Mouse (Mus musculus): Measurements from ENCODE around the gene Il10ra. TPM values are rescaled to one million over a fixed set of nuclear protein-coding genes. Genes with fewer than 3 reads are reported as not detected.

Il10ra gene
- polyA plus RNA-seq, 1 experiment from 2014 or later = 0.62 TPM

DNA sequence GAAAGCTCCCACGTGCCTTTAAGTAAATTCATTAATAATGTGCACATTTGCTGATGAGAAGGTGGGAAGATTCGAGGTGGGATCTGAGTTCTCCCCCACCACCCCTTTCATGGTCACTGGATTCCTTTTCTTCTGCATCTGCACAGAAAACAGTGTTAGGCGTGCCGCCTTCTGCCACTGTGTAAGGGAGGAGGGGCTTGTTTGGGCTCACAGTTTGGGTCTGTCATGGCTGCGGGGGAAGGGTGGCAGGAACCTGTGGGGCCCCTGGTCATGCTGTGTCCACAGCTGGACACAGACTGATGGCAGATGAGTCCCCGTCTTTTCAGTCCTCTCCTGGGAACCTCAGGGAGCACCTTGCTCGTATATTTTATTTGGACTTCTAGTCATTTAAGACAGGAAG, 32.2 kb downstream of the Il10ra start:
- no peaks in the 10 kb centered on the region for H3K4me1 ChIP-seq
- H3K4me2 ChIP-seq = no peak overlapping the region
- H3K36me3 ChIP-seq = no peaks in the 10 kb centered on the region
- no peak overlapping the region for H3K27ac ChIP-seq (replicated peaks)
- H3K9me3 ChIP-seq = no peaks in the 10 kb centered on the region
- WGBS = 61% methylated on average over 7 of the region's 7 CpGs
- H3K9ac ChIP-seq = no peak overlapping the region
- H3K27me3 ChIP-seq (replicated peaks) = peaks cover 3% of the 10 kb centered on the region
- H3K4me3 ChIP-seq = no peak overlapping the region
- ATAC-seq (ENCODE audit: extremely low read depth, insufficient number of reproducible peaks, low FRiP score, low TSS enrichment) = no peak

- WGBS = 52% methylated on average over 6 of the region's 6 CpGs
- Histone ChIP-seq H3K4me2 (no peak overlapping the region), H3K36me3 (no peaks in the 10 kb centered on the region), H3K4me1 (no peaks in the 10 kb centered on the region), H3K27me3 (replicated peaks) (peaks cover 3% of the 10 kb centered on the region), H3K9ac (no peak overlapping the region), H3K9me3 (no peaks in the 10 kb centered on the region), H3K27ac (replicated peaks) (no peak overlapping the region), H3K4me3 (no peak overlapping the region)
- ATAC-seq (ENCODE audit: extremely low read depth, insufficient number of reproducible peaks, low FRiP score, low TSS enrichment) = no peak
Observed at GRCm38 (mm10) chr9:45235668-45236227, 33.2 kb downstream of the Il10ra start.

- no peak for ATAC-seq (ENCODE audit: extremely low read depth, insufficient number of reproducible peaks, low FRiP score, low TSS enrichment)
- WGBS = 75% methylated on average over 8 of the region's 8 CpGs
- peaks cover 16% of the 10 kb centered on the region for H3K27me3 ChIP-seq (replicated peaks)
- H3K4me3 ChIP-seq = no peak overlapping the region
- no peak overlapping the region for H3K4me2 ChIP-seq
- H3K9me3 ChIP-seq = no peaks in the 10 kb centered on the region
- no peaks in the 10 kb centered on the region for H3K4me1 ChIP-seq
- no peaks in the 10 kb centered on the region for H3K36me3 ChIP-seq
- no peak overlapping the region for H3K27ac ChIP-seq (replicated peaks)
- no peak overlapping the region for H3K9ac ChIP-seq
Observed at GRCm38 (mm10) chr9:45229359-45229758, 39.6 kb downstream of the Il10ra start.

- Histone ChIP-seq H3K4me3 (no peak overlapping the region), H3K4me2 (no peak overlapping the region), H3K27me3 (replicated peaks) (peaks cover 19% of the 10 kb centered on the region), H3K9me3 (no peaks in the 10 kb centered on the region), H3K9ac (no peak overlapping the region), H3K36me3 (no peaks in the 10 kb centered on the region), H3K27ac (replicated peaks) (no peak overlapping the region), H3K4me1 (no peaks in the 10 kb centered on the region)
- ATAC-seq (ENCODE audit: extremely low read depth, insufficient number of reproducible peaks, low FRiP score, low TSS enrichment) = no peak
- 15% methylated on average over 6 of the region's 6 CpGs for WGBS
Observed at GRCm38 (mm10) chr9:45221567-45221966, 47.4 kb downstream of the Il10ra start.

- H3K4me3 ChIP-seq = no peak overlapping the region
- no peaks in the 10 kb centered on the region for H3K9me3 ChIP-seq
- WGBS = 62% methylated on average over 3 of the region's 3 CpGs
- H3K4me2 ChIP-seq = no peak overlapping the region
- no peaks in the 10 kb centered on the region for H3K4me1 ChIP-seq
- no peaks in the 10 kb centered on the region for H3K36me3 ChIP-seq
- H3K9ac ChIP-seq = no peak overlapping the region
- peaks cover 16% of the 10 kb centered on the region for H3K27me3 ChIP-seq (replicated peaks)
- ATAC-seq (ENCODE audit: extremely low read depth, insufficient number of reproducible peaks, low FRiP score, low TSS enrichment) = no peak
- no peak overlapping the region for H3K27ac ChIP-seq (replicated peaks)
Observed at GRCm38 (mm10) chr9:45219644-45220043, 49.3 kb downstream of the Il10ra start.

DNA sequence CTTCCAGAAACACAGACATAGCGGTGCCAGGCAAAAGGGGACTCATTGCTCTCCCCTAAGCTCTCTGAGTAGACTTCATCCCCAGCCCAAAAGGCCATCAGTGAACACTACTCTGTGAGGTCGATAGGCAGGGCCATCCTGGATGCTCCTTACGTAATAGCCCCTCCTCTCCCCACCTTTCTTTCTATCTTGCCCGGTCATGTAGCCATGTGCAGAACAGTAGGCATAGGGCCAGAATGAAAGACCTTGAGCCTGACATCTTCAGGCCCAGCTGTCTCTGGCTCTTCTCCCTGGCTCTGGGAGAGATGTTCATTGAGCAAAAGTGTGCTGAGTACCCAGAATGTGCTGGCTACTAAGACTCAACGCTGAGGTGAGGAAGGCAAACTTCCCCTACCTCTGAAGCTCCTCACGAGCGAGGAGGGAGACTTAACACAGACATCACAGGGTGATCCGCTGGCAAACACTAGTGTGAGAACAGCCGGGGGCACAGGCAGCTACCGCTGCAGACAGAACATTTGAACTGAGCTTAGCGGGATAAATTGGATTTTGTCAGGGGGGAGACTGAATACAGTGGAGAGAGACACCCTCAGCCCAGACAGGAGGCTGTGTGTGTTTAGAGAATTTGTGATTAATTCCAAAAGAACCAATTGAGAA, 53.3 kb downstream of the Il10ra start:
- Histone ChIP-seq H3K36me3 (no peaks in the 10 kb centered on the region), H3K9ac (no peak overlapping the region), H3K27ac (replicated peaks) (no peak overlapping the region), H3K9me3 (no peaks in the 10 kb centered on the region), H3K4me3 (no peak overlapping the region), H3K27me3 (replicated peaks) (peaks cover 21% of the 10 kb centered on the region), H3K4me1 (no peaks in the 10 kb centered on the region), H3K4me2 (no peak overlapping the region)
- ATAC-seq (ENCODE audit: extremely low read depth, insufficient number of reproducible peaks, low FRiP score, low TSS enrichment) = no peak
- 55% methylated on average over 11 of the region's 11 CpGs for WGBS

GRCm38 (mm10) chr9:45212001-45212400, 56.9 kb downstream of the Il10ra start:
- H3K36me3 ChIP-seq = no peaks in the 10 kb centered on the region
- H3K4me2 ChIP-seq = no peak overlapping the region
- H3K27me3 ChIP-seq (replicated peaks) = peaks cover 10% of the 10 kb centered on the region; the same call in 1 of the 2 replicates
- no peak overlapping the region for H3K4me3 ChIP-seq
- no peak overlapping the region for H3K9ac ChIP-seq
- no peaks in the 10 kb centered on the region for H3K9me3 ChIP-seq
- WGBS = 76% methylated on average over 6 of the region's 6 CpGs
- H3K27ac ChIP-seq (replicated peaks) = no peak overlapping the region
- ATAC-seq (ENCODE audit: extremely low read depth, insufficient number of reproducible peaks, low FRiP score, low TSS enrichment) = no peak
- H3K4me1 ChIP-seq = no peaks in the 10 kb centered on the region

GRCm38 (mm10) chr9:45207015-45207743, 61.8 kb downstream of the Il10ra start:
- H3K36me3 ChIP-seq = no peaks in the 10 kb centered on the region
- H3K9ac ChIP-seq = no peak overlapping the region
- 63% methylated on average over 7 of the region's 7 CpGs for WGBS
- H3K4me3 ChIP-seq = no peak overlapping the region
- H3K27me3 ChIP-seq (replicated peaks) = peaks cover 11% of the 10 kb centered on the region; the same call in 1 of the 2 replicates
- no peaks in the 10 kb centered on the region for H3K9me3 ChIP-seq
- no peaks in the 10 kb centered on the region for H3K4me1 ChIP-seq
- ATAC-seq (ENCODE audit: extremely low read depth, insufficient number of reproducible peaks, low FRiP score, low TSS enrichment) = no peak
- no peak overlapping the region for H3K4me2 ChIP-seq
- H3K27ac ChIP-seq (replicated peaks) = no peak overlapping the region

DNA sequence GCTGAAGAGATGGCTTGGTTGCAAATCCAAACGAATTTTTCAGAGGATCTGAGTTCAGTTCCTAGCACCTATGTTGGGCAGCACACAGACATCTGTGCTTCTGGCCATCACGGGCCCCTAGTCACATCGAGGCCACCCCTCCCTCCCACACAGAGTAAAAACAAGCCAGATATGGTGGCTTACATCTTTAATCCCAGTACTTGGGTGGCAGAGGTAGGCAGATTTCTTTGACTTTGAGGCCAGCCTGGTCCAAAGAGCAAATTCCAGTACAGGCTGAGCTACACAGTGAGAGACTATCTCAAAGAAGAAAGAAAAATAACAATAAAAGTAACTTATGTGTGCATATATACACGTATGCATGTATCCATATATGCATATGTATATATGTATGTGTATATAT, 62.8 kb downstream of the Il10ra start:
- no peak overlapping the region for H3K4me3 ChIP-seq
- no peak overlapping the region for H3K27ac ChIP-seq (replicated peaks)
- H3K4me2 ChIP-seq = no peak overlapping the region
- peaks cover 13% of the 10 kb centered on the region; the same call in 1 of the 2 replicates for H3K27me3 ChIP-seq (replicated peaks)
- H3K9me3 ChIP-seq = no peaks in the 10 kb centered on the region
- no peaks in the 10 kb centered on the region for H3K36me3 ChIP-seq
- 60% methylated on average over 4 of the region's 4 CpGs for WGBS
- no peak for ATAC-seq (ENCODE audit: extremely low read depth, insufficient number of reproducible peaks, low FRiP score, low TSS enrichment)
- H3K4me1 ChIP-seq = no peaks in the 10 kb centered on the region
- no peak overlapping the region for H3K9ac ChIP-seq

GRCm38 (mm10) chr9:45205143-45205542, 63.8 kb downstream of the Il10ra start:
- no peak overlapping the region for H3K4me3 ChIP-seq
- no peaks in the 10 kb centered on the region for H3K9me3 ChIP-seq
- H3K9ac ChIP-seq = no peak overlapping the region
- no peaks in the 10 kb centered on the region for H3K4me1 ChIP-seq
- no peaks in the 10 kb centered on the region for H3K36me3 ChIP-seq
- peaks cover 12% of the 10 kb centered on the region; the same call in 1 of the 2 replicates for H3K27me3 ChIP-seq (replicated peaks)
- H3K4me2 ChIP-seq = no peak overlapping the region
- no peak for ATAC-seq (ENCODE audit: extremely low read depth, insufficient number of reproducible peaks, low FRiP score, low TSS enrichment)
- 72% methylated on average over 5 of the region's 5 CpGs for WGBS
- H3K27ac ChIP-seq (replicated peaks) = no peak overlapping the region
